Mouse (Mus musculus) midbrain, postnatal 0 days (tissue): ENCODE results near the gene Olfr26. TPM values are rescaled to one million over a fixed set of nuclear protein-coding genes. Genes with fewer than 3 reads are reported as not detected.
"Not testable (repeated sequence)": the region's sequence is repeated elsewhere in the genome, so short reads cannot be mapped to it uniquely, and the experiment has no call there.

Experiments used
- ATAC-seq: fragments of 200-750 bp; cut with Nextera tagmentation; 2 replicates; pipeline ENCODE4 v1.8.0; 2017; ENCODE audit warnings: moderate number of reproducible peaks, mild to moderate bottlenecking, moderate TSS enrichment, moderate library complexity; ENCODE audit not compliant: low FRiP score
- DNase-seq: peaks from one replicate; pipeline ENCODE4 v3.0.0-alpha.2; 2015; ENCODE audit warnings: low spot score
- H3K27ac ChIP-seq: fragments of 300-500 bp; sonication (generic); 2 replicates; pipeline ENCODE4 v1.5.1; 2014; ENCODE audit warnings: low read depth, mild to moderate bottlenecking, low read length, mixed read lengths
- H3K27me3 ChIP-seq: fragments of 300-500 bp; sonication (generic); 2 replicates; pipeline ENCODE4 v1.6.1; 2014; ENCODE audit warnings: low read length, control low read depth, mixed read lengths; ENCODE audit not compliant: insufficient read depth
- H3K36me3 ChIP-seq: fragments of 300-500 bp; sonication (generic); 2 replicates; pipeline ENCODE4 v1.6.1; 2014; ENCODE audit warnings: low read length, control low read depth, mixed read lengths; ENCODE audit not compliant: insufficient read depth
- H3K4me1 ChIP-seq: fragments of 300-500 bp; sonication (generic); 2 replicates; pipeline ENCODE4 v1.6.1; 2014; ENCODE audit warnings: mild to moderate bottlenecking, control low read depth, antibody characterized with exemption, low read length, mixed read lengths; ENCODE audit not compliant: insufficient read depth
- H3K4me2 ChIP-seq: fragments of 300-500 bp; sonication (generic); 2 replicates; pipeline ENCODE4 v1.6.1; 2014; ENCODE audit warnings: low read depth, mild to moderate bottlenecking, low read length, mixed read lengths; ENCODE audit not compliant: poor library complexity, severe bottlenecking
- H3K4me3 ChIP-seq: fragments of 300-500 bp; sonication (generic); 2 replicates; pipeline ENCODE4 v1.5.1; 2014; ENCODE audit warnings: low read depth, mild to moderate bottlenecking, low read length, moderate library complexity
- H3K9ac ChIP-seq: fragments of 300-500 bp; sonication (generic); replicated peaks from 2 replicates; pipeline ENCODE4 v1.6.1; 2014; ENCODE audit warnings: mild to moderate bottlenecking, low read length, moderate library complexity, mixed read lengths; ENCODE audit not compliant: poor library complexity, severe bottlenecking
- H3K9me3 ChIP-seq: fragments of 300-500 bp; sonication (generic); 2 replicates; pipeline ENCODE4 v1.6.1; 2016; ENCODE audit warnings: low read length, control low read depth
- CTCF ChIP-seq: IDR thresholded peaks from 2 replicates; pipeline ENCODE4 v1.5.1; 2016; ENCODE audit warnings: antibody characterized with exemption, mild to moderate bottlenecking
- WGBS: fragments of 180-500 bp; shearing (Covaris S2); extraction: QIAGEN DNeasy Blood & Tissue Kit; methylation state at CpG from one replicate; pipeline ENCODE4 v1.1.7; 2014; 5-methylcytosine and 5-hydroxymethylcytosine counted together
- polyA plus RNA-seq: library from polyadenylated mRNA; unstranded; fragments of >200 nt; fragmentation: Nextera tagmentation; extraction: Ambion mirVana; gene quantifications from 2 replicates; pipeline ENCODE4 v1.2.1, GENCODE M21; 2015
- total RNA-seq: library from RNA; depleted of rRNA; stranded (reverse); fragments of >200 nt; gene quantifications from 2 replicates; pipeline ENCODE4 v1.2.3, GENCODE M21; 2014; rRNA removed

The Olfr26 gene
- total and polyA plus RNA-seq, 2 experiments from 2014 or later: not detected

- Histone ChIP-seq H3K4me1 (no peaks in the 10 kb centered on the region), H3K9me3 (no peaks in the 10 kb centered on the region), H3K4me2 (no peak within 1 kb of the TSS), H3K27me3 (no peaks in the 10 kb centered on the region), H3K27ac (no peak within 1 kb of the TSS), H3K36me3 (no peaks in the 10 kb centered on the region), H3K4me3 (no peak within 1 kb of the TSS), H3K9ac (no peak within 1 kb of the TSS)
- TF ChIP-seq CTCF: no peak
- no peak for ATAC-seq
- no peak for DNase-seq
- 91% methylated on average over 1 of the region's 1 CpGs for WGBS
Observed at GRCm38 (mm10) chr9:38844149-38844548, 10.7 kb upstream of the Olfr26 start, which contains the start of gene Olfr924. Olfr924 (plus strand) TSS chr9:38844449.

GRCm38 (mm10) chr9:38874880-38875279 is 20.0 kb downstream of the Olfr26 start:
- not testable (repeated sequence) for DNase-seq, H3K9ac ChIP-seq, ATAC-seq, H3K4me2 ChIP-seq, H3K27ac ChIP-seq, H3K27me3 ChIP-seq, H3K4me3 ChIP-seq, H3K4me1 ChIP-seq, H3K36me3 ChIP-seq, H3K9me3 ChIP-seq
- 67% methylated on average over 2 of the region's 2 CpGs for WGBS

- DNase-seq: no peak
- no peak within 1 kb of the TSS for H3K4me3 ChIP-seq
- ATAC-seq: no peak
- no peak for TF ChIP-seq CTCF
- 0 out of 2 replicates have a peak, but pooled peaks cover 6% of the 10 kb centered on the region for H3K9me3 ChIP-seq
- no peak within 1 kb of the TSS for H3K9ac ChIP-seq
- H3K4me2 ChIP-seq: no peak within 1 kb of the TSS
- H3K36me3 ChIP-seq: no peaks in the 10 kb centered on the region
- H3K4me1 ChIP-seq: no peaks in the 10 kb centered on the region
- no peak within 1 kb of the TSS for H3K27ac ChIP-seq
- 90% methylated on average over 2 of the region's 2 CpGs for WGBS
- H3K27me3 ChIP-seq: no peaks in the 10 kb centered on the region
Observed at GRCm38 (mm10) chr9:38876826-38877225, 22.0 kb downstream of the Olfr26 start, which contains the start of gene Olfr926. Olfr926 (plus strand) TSS chr9:38877126.

Other genes starting within 250 kb of the Olfr26 start
- gene Olfr914, start 250.0 kb upstream of the Olfr26 start, total RNA-seq: not detected in 2 replicates
- gene Olfr914, start 250.0 kb upstream of the Olfr26 start, polyA plus RNA-seq: not detected in 2 replicates
- not detected in 2 replicates for gene Olfr916, start 195.2 kb upstream of the Olfr26 start, total RNA-seq
- not detected in 2 replicates for gene Olfr916, start 195.2 kb upstream of the Olfr26 start, polyA plus RNA-seq
- not detected in 2 replicates for gene Olfr917, start 189.2 kb upstream of the Olfr26 start, total RNA-seq
- not detected in 2 replicates for gene Olfr917, start 189.2 kb upstream of the Olfr26 start, polyA plus RNA-seq
- gene Olfr918, start 180.5 kb upstream of the Olfr26 start, total RNA-seq: not detected in 2 replicates
- not detected in 2 replicates for gene Olfr918, start 180.5 kb upstream of the Olfr26 start, polyA plus RNA-seq
- gene Olfr919, start 151.4 kb upstream of the Olfr26 start, total RNA-seq: not detected in 2 replicates
- gene Olfr919, start 151.4 kb upstream of the Olfr26 start, polyA plus RNA-seq: not detected in 2 replicates
- 9.9 and 11.3 TPM in 2 replicates for gene Vwa5a, start 136.8 kb upstream of the Olfr26 start, total RNA-seq
- gene Vwa5a, start 136.8 kb upstream of the Olfr26 start, polyA plus RNA-seq: 5.5 and 6.0 TPM in 2 replicates
- gene Olfr920, start 102.8 kb upstream of the Olfr26 start, total RNA-seq: under 0.01 and 0.05 TPM in 2 replicates
- gene Olfr920, start 102.8 kb upstream of the Olfr26 start, polyA plus RNA-seq: 0.02 and 0.04 TPM in 2 replicates
- not detected in 2 replicates for gene Olfr921, start 82.0 kb upstream of the Olfr26 start, total RNA-seq
- gene Olfr921, start 82.0 kb upstream of the Olfr26 start, polyA plus RNA-seq: not detected in 2 replicates
- not detected in 2 replicates for gene Olfr922, start 40.4 kb upstream of the Olfr26 start, total RNA-seq
- not detected in 2 replicates for gene Olfr922, start 40.4 kb upstream of the Olfr26 start, polyA plus RNA-seq
- gene Olfr923, start 28.5 kb upstream of the Olfr26 start, total RNA-seq: not detected in 2 replicates
- gene Olfr923, start 28.5 kb upstream of the Olfr26 start, polyA plus RNA-seq: not detected in 2 replicates
- gene Olfr924, start 10.6 kb upstream of the Olfr26 start, total RNA-seq: not detected in 2 replicates
- gene Olfr924, start 10.6 kb upstream of the Olfr26 start, polyA plus RNA-seq: not detected in 2 replicates
- not detected in 2 replicates for gene Olfr926, start 22.1 kb downstream of the Olfr26 start, total RNA-seq
- not detected in 2 replicates for gene Olfr926, start 22.1 kb downstream of the Olfr26 start, polyA plus RNA-seq
- not detected in 2 replicates for gene Olfr930, start 74.7 kb downstream of the Olfr26 start, total RNA-seq
- not detected in 2 replicates for gene Olfr930, start 74.7 kb downstream of the Olfr26 start, polyA plus RNA-seq
- not detected in 2 replicates for gene Olfr933, start 117.3 kb downstream of the Olfr26 start, total RNA-seq
- gene Olfr933, start 117.3 kb downstream of the Olfr26 start, polyA plus RNA-seq: not detected in 2 replicates
- not detected in 2 replicates for gene Olfr934, start 133.3 kb downstream of the Olfr26 start, total RNA-seq
- gene Olfr934, start 133.3 kb downstream of the Olfr26 start, polyA plus RNA-seq: not detected in 2 replicates
- gene Olfr935, start 144.6 kb downstream of the Olfr26 start, total RNA-seq: not detected in 2 replicates
- gene Olfr935, start 144.6 kb downstream of the Olfr26 start, polyA plus RNA-seq: not detected in 2 replicates
- gene Olfr146, start 168.3 kb downstream of the Olfr26 start, total RNA-seq: not detected in 2 replicates
- not detected in 2 replicates for gene Olfr146, start 168.3 kb downstream of the Olfr26 start, polyA plus RNA-seq
- not detected in 2 replicates for gene Olfr937, start 209.9 kb downstream of the Olfr26 start, total RNA-seq
- not detected in 2 replicates for gene Olfr937, start 209.9 kb downstream of the Olfr26 start, polyA plus RNA-seq
- not detected in 2 replicates for gene Olfr938, start 223.8 kb downstream of the Olfr26 start, total RNA-seq
- gene Olfr938, start 223.8 kb downstream of the Olfr26 start, polyA plus RNA-seq: not detected in 2 replicates